ENCODE assay signal across 15 mouse cellular contexts in the genomic region with DNA sequence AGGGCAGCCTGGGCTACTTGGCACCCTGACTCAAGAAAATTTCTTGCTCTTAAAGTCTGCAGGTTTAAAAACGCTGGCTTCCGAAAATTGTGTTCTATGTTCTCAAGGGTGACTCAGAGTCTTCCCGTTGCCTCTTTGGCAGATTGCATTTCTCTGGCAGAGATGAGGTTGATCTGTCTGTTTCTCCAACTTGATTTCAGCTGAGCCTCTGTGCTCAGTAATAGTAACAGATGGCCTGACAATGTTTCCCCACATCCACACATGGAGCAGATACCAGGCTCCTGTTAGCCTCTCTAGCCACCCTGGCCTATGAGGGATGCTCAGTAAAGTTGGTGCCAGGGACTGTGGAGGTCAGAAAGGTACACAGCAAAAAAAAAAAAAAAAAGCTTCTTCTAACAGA. TPM values are rescaled to one million over a fixed set of nuclear protein-coding genes. Genes with fewer than 3 reads are reported as not detected.
DNase-seq lines count a peak whose midpoint lies in the region; ATAC-seq lines count a peak whose summit lies in the region.
"Had no signal": no experiment of that assay in that cellular context is flagged by ENCODE, and none has a peak within 500 bp of the region (broad histone marks: within the 10 kb centered on the region; RNA-seq: fewer than 3 reads in every experiment).

No protein-coding gene starts in this region.

- no peak overlapping the region for H3K9ac ChIP-seq in forebrain, embryonic 14.5 days (ENCODE audit: low read length)
- H3K9ac ChIP-seq: heart, embryonic 12.5 days; hindbrain, embryonic 13.5 days; limb, embryonic 12.5 days had no signal

- ATAC-seq in forebrain, embryonic 14.5 days: no peak
- no peak for ATAC-seq in monocyte, adult 5-6 weeks (replicated peaks; ENCODE audit: insufficient number of reproducible peaks, low FRiP score, low TSS enrichment, poor library complexity, severe bottlenecking)
- ATAC-seq: activated CD4-positive, CD25-positive, alpha-beta regulatory T cell, adult 4 months had no signal

- H3K36me3 ChIP-seq in forebrain, embryonic 14.5 days (ENCODE audit: control insufficient read depth, insufficient read depth, low read length): no peaks in the 10 kb centered on the region
- H3K36me3 ChIP-seq in forebrain, embryonic 10.5 days (replicated peaks): peaks cover 10% of the 10 kb centered on the region
- H3K36me3 ChIP-seq: hindbrain, embryonic 13.5 days had no signal

- no peak overlapping the region for H3K4me2 ChIP-seq in forebrain, embryonic 14.5 days (ENCODE audit: low read length)
- H3K4me2 ChIP-seq: heart, embryonic 12.5 days; hindbrain, embryonic 13.5 days; limb, embryonic 12.5 days had no signal

- WGBS in forebrain, embryonic 14.5 days: 77% methylated on average over 3 of the region's 3 CpGs
- WGBS in forebrain, embryonic 10.5 days: 93% methylated on average over 3 of the region's 3 CpGs

- DNase-seq in forebrain, embryonic 14.5 days (ENCODE audit: low spot score): peak; percentile 61
- no peak for DNase-seq in forebrain, embryonic 10.5 days (ENCODE audit: extremely low spot score, low spot score)
- DNase-seq in 3T3-L1 (ENCODE audit: low read depth, low spot score): peak; percentile 44
- peak; percentile 57 for DNase-seq in cerebellum, adult 8-10 months
- DNase-seq in layer of hippocampus, adult 9-10 months (ENCODE audit: low spot score): peak; percentile 52
- DNase-seq in ovary, adult 18-20 months (ENCODE audit: low spot score): no peak
- DNase-seq in thymus, postnatal 36 days: no peak
- DNase-seq: kidney, adult 9 months; lung, adult 18-20 months; thymus, adult 2 months had no signal

- no peaks in the 10 kb centered on the region for H3K27me3 ChIP-seq in forebrain, embryonic 14.5 days (replicated peaks; ENCODE audit: control insufficient read depth, insufficient read depth, low read length)
- no peaks in the 10 kb centered on the region for H3K27me3 ChIP-seq in forebrain, embryonic 10.5 days (ENCODE audit: poor library complexity, severe bottlenecking)
- H3K27me3 ChIP-seq: heart, embryonic 12.5 days; hindbrain, embryonic 13.5 days; limb, embryonic 12.5 days had no signal

- no peak overlapping the region for H3K27ac ChIP-seq in forebrain, embryonic 14.5 days (ENCODE audit: low read depth, low read length)
- no peak overlapping the region for H3K27ac ChIP-seq in forebrain, embryonic 10.5 days
- H3K27ac ChIP-seq: hindbrain, embryonic 13.5 days; limb, embryonic 12.5 days had no signal

- H3K4me3 ChIP-seq in forebrain, embryonic 14.5 days (ENCODE audit: low read depth, low read length): no peak overlapping the region
- no peak overlapping the region for H3K4me3 ChIP-seq in forebrain, embryonic 10.5 days
- H3K4me3 ChIP-seq: heart, embryonic 12.5 days; hindbrain, embryonic 13.5 days; limb, embryonic 12.5 days had no signal

- no peaks in the 10 kb centered on the region for H3K9me3 ChIP-seq in forebrain, embryonic 14.5 days (replicated peaks; ENCODE audit: control insufficient read depth, low read length)
- no peaks in the 10 kb centered on the region; the same call in 1 of the 2 replicates for H3K9me3 ChIP-seq in forebrain, embryonic 10.5 days
- H3K9me3 ChIP-seq: heart, embryonic 12.5 days; hindbrain, embryonic 13.5 days; limb, embryonic 12.5 days had no signal

- no peaks in the 10 kb centered on the region for H3K4me1 ChIP-seq in forebrain, embryonic 14.5 days (ENCODE audit: control insufficient read depth, insufficient read depth, low read length)
- H3K4me1 ChIP-seq in forebrain, embryonic 10.5 days: no peaks in the 10 kb centered on the region
- H3K4me1 ChIP-seq: limb, embryonic 12.5 days had no signal

RNA-seq across cellular contexts. Expression of a gene that starts 15.6 kb away (rescaled TPM):
- 4.3 and 5.3 TPM in 2 replicates for polyA plus RNA-seq in forebrain, embryonic 14.5 days (2014; fragmentation: Nextera tagmentation; extraction: Ambion mirVana)
- polyA plus RNA-seq in forebrain, embryonic 10.5 days (2016; fragmentation: Nextera tagmentation; extraction: Ambion mirVana): 8.5 and 9.3 TPM in 2 replicates
- 3.9 to 5.1 TPM (median 4.2 TPM) in 3 replicates for total RNA-seq in monocyte, adult 5-6 weeks (2017)

RNA-seq across cellular contexts. Expression of a gene that starts 33.9 kb away (rescaled TPM):
- 301 and 338 TPM in 2 replicates for polyA plus RNA-seq in forebrain, embryonic 14.5 days (2014; fragmentation: Nextera tagmentation; extraction: Ambion mirVana)
- polyA plus RNA-seq in forebrain, embryonic 10.5 days (2016; fragmentation: Nextera tagmentation; extraction: Ambion mirVana): 413 and 428 TPM in 2 replicates
- 77.5 to 88.4 TPM (median 81.4 TPM) in 3 replicates for total RNA-seq in monocyte, adult 5-6 weeks (2017)

RNA-seq across cellular contexts. Expression of a gene that starts 37.3 kb away (rescaled TPM):
- polyA plus RNA-seq in forebrain, embryonic 14.5 days (2014; fragmentation: Nextera tagmentation; extraction: Ambion mirVana): 39.4 and 40.3 TPM in 2 replicates
- polyA plus RNA-seq in forebrain, embryonic 10.5 days (2016; fragmentation: Nextera tagmentation; extraction: Ambion mirVana): 21.0 and 21.4 TPM in 2 replicates
- total RNA-seq in monocyte, adult 5-6 weeks (2017): 16.1 to 31.0 TPM (median 22.1 TPM) in 3 replicates

RNA-seq across cellular contexts. Expression of a gene that starts 37.8 kb away (rescaled TPM):
- polyA plus RNA-seq in forebrain, embryonic 14.5 days (2014; fragmentation: Nextera tagmentation; extraction: Ambion mirVana): 65.2 and 66.1 TPM in 2 replicates
- 91.4 and 92.6 TPM in 2 replicates for polyA plus RNA-seq in forebrain, embryonic 10.5 days (2016; fragmentation: Nextera tagmentation; extraction: Ambion mirVana)
- total RNA-seq in monocyte, adult 5-6 weeks (2017): 25.8 to 43.4 TPM (median 35.3 TPM) in 3 replicates

RNA-seq across cellular contexts. Expression of a gene that starts 51.4 kb away (rescaled TPM):
- polyA plus RNA-seq in forebrain, embryonic 14.5 days (2014; fragmentation: Nextera tagmentation; extraction: Ambion mirVana): 9.8 and 10.2 TPM in 2 replicates
- polyA plus RNA-seq in forebrain, embryonic 10.5 days (2016; fragmentation: Nextera tagmentation; extraction: Ambion mirVana): 12.4 and 13.5 TPM in 2 replicates
- total RNA-seq in monocyte, adult 5-6 weeks (2017): 146 to 207 TPM (median 171 TPM) in 3 replicates

Comparison
In these comparisons a context has a peak if more than half of its experiments do, and no peak if none do; other contexts are left out.
1. DNase-seq: peak in forebrain, embryonic 14.5 days (single experiment), 3T3-L1 (single experiment), cerebellum, adult 8-10 months (single experiment) and layer of hippocampus, adult 9-10 months (single experiment); none in forebrain, embryonic 10.5 days (single experiment), ovary, adult 18-20 months (single experiment) and thymus, postnatal 36 days (0 of 2).